Mouse (Mus musculus) urinary bladder, postnatal 10 days (tissue): ENCODE measurements around the gene Efhb.

ENCODE experiments used
- DNase-seq: peaks from one replicate; pipeline ENCODE4 v3.0.0; 2022; ENCODE audit warnings: low spot score

Efhb gene

DNA sequence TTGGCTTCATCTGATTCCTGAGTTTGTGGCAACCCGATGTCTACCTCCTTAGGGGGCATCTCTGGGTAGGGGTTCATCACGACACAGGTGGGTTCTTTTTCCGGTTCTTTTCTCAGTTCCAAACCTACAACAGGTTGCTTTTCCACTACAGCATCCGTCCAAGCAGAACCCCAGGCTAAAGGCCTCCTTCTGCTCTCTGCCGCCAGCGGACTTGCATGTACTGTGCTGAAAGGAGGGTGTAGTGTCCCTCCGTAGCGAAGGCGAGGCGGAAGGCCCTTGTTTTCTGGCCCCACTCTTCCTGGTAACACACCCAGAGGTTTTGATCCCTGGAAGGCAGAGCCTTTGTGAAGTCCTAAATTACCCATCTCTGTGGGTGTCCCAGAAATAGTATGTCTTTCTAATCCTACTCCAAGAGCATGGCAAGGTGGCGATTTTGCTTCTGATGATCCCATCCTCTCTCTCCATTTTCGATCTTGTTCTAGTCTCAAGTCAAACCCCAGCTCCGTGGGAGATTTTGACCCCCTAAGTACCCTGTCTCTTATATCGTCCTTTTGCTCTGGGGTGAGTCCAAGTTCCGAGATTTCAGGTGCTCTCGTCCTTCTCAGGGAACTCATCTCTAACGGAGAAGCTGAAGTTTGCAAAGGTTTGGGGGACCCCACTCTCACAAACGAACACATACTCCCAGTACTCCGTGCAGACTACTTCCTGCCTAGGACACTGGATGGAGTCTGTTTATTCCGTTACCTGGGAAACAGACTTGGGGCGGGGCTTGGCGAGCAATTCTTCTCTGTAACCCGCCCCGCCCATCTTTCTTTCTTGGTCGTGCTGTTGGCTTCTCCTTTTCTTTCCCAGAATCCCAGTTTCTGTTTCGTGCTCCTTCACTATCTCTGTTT is at the start of gene Efhb:
TSS of gene Efhb (minus strand) at position 719 of the 893 bp plus-strand sequence.
- peak; percentile 52 for DNase-seq

DNA sequence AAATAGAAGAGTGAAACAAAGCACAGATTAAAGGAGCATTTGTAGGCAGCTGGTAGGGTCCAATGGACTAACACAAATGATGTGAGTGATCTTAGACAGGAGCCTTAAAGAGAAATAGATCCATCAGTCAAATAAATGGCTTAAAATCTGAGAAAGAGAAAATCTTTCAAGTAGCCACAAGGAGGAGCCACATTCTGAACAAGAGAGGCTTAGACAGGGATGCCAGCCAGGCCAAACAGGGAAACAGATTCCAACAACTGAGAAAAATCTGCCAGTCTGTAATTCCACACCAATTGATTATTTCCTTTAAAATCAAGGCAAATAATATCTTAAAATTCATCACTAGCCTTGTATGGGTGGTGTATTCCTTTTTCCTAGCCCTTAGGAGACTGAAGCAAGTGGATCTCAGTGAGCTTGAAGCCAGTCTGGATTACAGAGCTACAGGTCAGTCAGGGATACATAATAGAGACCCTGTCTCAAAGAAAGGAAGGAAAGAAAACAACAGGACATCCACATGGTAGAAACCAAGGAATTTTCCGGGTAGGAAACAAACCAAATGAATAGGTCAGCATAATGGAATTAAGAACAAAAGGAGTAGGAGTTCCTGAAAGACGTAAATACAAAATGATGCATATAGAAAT is 49.3 kb upstream of the Efhb start:
- DNase-seq = no peak

DNA sequence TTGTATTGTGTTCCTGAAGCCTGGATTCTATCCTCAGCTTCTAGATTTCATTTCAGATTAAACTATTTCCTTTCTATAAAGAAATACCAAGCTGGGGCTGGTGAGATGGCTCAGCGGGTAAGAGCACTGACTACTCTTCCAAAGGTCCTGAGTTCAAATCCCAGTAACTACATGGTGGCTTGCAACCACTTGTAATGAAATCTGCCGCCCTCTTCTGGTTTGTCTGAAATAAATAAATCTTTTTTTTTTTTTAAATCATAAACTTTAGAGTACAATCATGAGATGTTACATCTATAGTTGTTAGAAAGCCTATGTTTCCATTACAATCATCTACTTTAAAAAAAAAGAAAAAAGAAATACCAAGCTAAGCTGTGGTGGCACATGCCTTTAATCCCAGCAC is 39.8 kb upstream of the Efhb start:
- DNase-seq = no peak

DNA sequence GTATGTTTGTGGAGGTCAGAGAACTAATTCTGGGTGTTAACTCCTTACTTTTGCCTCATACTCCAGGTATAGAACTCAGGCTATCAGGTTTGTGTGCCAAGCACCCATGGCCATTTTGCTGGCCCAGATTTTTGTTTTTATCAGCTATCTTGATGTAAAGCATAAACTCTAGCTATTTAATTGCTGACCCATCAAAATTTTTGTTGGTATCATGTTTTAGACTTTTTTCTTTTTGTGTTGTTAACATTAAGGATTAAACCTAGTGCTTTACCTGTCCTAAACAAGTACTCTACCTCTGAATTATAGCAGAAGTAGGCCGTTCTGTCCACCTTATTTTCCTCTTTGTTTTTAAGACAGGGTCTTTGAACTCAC is 25.9 kb upstream of the Efhb start:
- no peak for DNase-seq

DNA sequence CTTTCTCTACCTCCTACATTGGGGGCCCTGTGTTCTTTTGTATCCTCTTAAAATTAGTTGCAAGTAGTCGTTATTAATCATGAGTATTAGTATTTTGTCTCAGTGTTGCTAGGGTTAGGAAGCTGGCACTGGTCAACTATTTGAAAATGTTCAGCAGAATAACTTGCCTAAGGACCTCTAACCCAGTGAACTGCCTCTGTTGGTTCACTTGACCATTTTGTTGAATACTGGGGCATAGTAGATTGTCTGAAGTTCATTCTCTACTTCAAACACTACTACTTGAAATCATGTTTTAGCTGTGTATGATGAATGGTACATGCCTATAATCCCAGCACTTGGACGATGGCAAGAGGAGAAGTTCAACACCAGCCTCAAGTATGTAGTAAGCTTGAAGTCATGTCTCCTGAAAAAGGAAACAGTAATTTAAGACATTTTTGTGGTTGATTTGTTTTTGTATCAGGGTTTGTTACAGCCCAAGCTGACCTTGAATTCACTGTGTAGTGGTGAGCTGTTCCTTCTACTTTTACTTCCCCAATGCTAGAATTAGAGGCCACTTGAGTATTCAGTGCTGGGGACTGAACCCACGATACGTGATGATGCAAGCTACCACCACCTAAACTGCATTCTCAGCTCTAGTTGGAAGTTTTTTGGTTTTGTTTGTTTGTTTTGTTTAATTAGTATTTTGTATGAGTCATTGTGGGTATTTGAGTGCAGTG is 25.3 kb upstream of the Efhb start:
- no peak for DNase-seq

DNA sequence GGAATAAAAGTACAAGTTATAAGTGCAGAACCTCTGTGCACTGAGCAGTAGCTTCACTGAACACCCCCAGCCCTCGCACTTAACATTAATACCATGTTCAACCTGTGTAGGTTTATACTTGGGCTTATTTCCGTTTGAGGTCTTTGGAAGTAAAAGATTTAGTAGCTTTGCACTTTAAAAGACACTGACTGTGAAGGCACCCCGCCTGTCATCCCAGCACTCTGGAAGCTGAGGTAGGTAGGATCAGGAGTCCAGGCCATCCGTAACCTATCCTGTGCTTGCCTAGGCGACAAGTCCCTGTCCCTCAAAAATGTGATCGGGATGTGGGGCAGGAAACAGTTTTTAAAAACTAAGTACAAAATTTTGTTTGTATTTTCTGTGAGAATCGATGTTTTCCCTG is 17.3 kb upstream of the Efhb start:
- DNase-seq = no peak

DNA sequence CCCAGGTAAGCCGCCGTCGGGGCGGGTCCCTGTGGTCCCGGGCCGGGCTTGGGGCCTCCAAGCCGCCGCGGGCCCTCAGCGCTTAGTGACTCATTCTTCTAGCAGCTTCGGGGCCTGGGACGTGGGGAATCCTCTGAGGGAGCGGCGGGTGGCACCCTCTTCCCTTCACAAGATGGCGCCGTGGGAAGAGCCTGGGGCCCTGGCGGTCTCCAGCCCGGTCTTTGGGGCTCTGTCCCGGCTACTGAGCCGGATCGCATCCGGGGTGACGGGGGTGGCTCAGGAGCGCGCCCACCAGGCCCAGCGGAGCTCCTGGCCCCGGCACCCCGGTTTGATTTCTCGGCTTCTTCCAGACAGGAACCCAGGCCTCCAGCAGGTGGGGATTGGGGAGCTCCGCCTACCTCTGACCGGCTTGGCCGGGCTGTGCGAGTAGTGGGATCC is 16.5 kb upstream of the Efhb start:
- peak; percentile 20 for DNase-seq

DNA sequence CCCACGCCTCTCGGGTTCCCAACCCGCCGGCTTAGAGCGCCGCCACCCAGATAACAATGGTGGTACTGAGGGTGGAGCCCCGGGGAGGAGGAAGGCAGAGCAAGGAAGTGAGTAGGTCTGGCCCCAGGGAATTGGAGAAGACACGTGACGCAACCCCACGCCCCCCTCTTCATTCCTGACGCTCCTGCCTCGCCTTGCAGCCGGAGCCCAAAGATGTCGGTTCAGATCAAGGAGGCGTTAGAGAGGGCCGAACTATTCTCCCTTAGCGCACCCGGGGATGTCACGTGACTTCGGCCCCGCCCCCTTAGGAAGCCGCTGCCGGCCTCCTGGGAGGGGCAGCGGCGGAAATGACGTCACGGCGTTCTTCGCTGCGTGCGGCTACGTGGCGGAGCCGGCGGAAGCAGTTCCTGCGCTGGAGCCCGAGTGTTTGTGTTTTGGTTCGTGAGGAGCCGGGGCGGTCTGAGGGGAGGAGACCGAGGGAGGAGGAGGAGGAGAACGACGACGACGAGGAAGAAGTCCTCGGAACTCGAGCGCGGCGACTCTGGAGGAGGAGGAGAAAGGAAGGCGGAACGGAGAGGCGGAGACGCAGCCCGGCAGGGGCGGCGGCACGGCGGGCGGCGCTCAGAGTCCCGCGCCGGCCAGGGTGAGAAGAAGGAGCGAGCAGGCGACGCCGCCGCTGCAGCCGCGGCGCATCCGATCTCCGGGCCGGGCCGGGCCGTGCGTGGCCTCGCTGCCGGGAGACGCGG is 15.9 kb upstream of the Efhb start, which contains the start of gene Rab5a:
TSS of gene Rab5a (plus strand) at position 377 of the 746 bp plus-strand sequence.
- peak; percentile 99 for DNase-seq

DNA sequence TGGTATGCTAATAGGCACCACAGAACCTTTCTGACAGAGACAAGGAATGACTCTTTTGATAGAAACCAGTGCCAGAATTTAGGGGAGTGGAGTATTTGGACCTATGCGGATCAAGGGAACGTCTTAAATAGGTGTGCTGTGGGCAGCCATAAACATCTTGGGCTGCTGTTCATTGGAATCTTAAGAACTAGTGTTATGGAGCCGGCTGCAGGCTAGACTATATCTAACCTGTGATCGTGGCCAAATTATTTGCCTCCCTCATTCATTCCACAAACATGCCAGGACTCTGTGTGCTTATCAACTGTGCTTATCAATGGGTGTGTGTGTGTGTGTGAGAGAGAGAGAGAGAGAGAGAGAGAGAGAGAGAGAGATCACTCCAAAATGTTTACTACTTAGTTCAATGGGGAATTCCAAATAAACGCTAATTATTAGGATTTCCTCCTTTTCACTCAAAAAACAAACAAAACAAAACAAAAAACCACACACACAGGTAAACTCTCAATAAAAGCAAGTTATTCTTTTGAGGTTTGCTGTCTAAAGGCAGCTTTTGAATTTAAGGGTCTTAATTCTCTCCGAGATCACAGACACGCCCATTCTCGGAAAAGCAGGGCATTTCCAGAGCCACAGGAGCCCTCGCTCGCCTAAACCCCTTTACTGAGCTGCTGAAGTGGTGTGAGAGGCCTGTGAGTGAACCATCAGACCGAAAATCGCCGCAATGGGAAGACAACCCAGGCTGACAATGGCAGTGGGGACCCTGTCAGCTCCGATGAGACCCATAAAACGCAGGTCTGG is 15.1 kb upstream of the Efhb start:
- DNase-seq = no peak

DNA sequence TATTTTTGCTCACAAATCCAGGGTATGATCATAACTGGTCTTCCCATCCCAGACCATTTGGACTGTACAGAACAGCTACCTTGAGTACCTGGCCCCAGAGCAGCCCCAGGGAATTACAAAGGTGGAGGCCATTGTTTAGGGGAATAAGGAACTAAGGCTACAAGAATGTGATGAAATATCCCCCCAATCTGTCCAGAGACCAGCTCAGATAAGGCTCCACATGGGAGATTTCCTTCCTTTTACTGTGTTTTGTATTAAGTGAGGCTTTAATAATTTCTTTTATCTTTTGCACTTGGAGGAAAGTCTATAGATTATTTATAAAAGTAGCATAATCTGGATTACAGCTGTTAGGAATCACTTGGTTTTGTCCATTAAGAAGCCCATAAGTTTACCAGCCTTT is 5.6 kb upstream of the Efhb start:
- no peak for DNase-seq

DNA sequence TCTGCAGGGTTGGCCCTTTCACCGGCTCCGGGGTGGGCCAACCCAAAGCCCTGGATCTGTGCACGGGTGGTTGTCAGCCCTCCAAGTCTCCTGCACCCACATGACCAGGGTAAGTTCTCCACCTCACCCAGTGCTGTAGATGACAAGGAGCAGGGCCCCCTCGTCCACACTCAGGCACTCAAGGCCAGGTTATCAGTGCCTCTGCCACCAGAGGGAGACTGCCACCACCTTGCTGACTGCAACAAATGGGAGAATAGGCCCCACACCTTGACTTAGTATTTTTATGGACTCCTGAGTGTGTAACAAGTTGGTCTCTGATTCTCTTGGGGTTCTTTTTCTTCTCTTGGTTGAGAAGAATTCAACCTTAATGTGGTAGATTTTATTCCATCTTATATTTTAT is 2.4 kb upstream of the Efhb start:
- no peak for DNase-seq

DNA sequence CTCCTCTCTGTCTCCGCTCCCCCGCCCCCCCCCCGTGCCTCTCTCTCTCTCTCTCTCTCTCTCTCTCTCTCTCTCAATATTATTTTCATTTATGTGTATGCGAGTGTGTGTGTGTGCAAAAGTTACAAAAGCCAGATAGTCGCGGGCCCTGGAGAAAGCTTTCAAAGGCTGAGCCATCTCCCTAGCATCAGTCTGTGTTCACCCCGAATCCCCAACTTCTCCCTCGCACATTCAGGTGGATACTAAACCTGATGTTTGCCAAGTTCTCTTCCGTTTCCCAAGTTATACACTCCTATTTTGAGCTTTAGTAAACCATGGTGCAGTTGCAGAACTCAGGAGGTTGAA is 347 bp upstream of the Efhb start:
- no peak for DNase-seq

DNA sequence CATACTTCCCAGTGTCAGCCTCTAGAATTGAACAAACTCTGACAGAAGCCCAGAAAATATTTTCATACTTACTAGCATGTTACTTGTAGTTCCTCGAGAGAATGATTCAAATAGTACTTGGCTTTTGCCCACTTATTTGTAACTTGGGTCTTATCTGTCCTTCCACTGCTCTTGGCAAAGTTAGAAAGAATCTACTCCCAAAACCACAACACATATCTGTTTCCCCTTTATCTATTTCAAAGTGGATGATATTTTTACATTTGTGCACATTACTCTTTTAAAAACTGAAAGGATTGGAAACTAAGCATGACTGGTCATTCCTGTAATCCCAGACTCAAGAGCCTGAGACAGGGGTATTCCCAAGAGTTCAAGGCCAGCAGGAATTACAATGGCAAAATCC is 6.4 kb downstream of the Efhb start:
- no peak for DNase-seq

DNA sequence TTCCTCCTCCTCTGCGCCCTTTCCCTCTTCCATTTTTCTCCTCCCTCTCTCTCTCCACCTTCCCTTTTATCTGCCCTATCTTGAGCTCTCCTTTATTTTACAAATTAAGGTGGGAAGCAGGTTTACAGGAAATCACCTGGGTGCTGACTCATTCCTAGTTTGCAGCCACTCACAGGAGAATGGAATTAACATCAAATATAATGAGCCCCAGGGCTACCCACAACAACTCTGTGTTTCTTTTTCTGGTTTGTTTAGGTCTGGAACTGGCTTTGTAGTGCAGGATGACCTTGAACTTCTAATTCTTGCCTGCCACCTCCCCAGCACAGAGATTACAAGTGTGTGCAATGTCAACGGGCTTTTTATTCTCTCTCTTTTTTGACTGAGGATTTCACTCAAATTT is 7.0 kb downstream of the Efhb start:
- DNase-seq = no peak

DNA sequence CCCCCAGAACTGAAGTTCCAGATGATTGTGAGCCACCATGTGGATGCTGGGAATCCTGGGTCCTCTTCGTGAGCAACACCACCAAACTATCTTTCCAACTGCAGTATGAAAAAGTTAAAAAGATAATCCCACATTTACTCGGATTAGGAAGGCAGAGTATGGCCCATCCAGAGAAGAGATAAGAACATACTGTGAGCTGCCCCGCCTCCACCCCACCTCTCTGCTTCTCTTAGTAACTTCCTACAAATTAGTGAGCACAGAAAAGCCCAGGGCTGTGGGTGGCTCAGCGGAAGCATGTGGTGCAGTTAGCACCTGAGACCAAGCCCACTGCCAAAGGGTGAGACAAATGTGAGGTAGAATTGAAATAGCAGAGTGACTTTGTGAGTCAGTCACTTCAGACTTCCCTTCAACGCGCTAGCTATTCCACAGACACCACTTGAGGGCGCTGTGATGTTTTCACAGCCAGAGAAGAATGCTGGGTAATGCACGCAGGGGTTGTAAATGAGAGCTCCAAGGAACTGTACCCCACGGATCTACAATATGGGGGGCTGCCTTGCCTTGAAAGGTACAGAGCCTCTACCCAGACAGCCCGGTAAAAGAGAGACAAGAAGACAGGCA is 60.3 kb downstream of the Efhb start:
- no peak for DNase-seq

DNA sequence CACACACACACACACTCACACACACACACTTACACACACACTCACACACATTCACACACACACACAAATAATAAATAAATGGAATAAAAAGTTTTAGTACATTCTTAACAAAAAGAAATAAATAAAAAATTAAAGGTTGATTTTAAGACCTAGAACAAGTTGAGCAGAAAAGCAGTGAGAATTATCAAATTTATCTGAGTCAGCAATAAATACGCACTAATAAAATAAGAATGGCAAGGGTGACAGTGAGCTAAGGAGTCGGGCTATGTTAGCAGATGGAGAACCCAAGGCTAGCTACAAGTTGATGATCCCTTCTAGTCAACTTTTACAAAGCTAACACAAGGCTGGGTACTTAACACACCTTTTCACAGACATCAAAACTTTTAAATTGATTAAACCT is 69.9 kb downstream of the Efhb start:
- DNase-seq = no peak

DNA sequence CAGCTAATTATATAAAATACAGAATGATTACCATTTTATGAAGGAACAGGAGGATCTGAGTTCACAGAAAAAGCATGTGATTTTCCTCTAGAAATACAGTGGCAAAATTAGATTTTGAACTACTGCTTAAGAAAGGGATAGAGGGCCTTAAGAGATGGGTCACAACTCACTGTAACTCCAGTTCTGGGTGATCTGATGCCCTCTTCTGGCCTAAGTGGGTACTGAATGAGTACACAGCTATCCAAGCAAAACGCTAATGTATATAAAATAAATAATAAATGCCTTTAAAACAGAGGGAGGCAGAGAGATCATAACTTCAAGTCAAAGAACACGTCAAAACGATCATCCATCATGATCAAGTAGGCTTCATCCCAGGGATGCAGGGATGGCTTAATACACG is 73.6 kb downstream of the Efhb start:
- no peak for DNase-seq

DNA sequence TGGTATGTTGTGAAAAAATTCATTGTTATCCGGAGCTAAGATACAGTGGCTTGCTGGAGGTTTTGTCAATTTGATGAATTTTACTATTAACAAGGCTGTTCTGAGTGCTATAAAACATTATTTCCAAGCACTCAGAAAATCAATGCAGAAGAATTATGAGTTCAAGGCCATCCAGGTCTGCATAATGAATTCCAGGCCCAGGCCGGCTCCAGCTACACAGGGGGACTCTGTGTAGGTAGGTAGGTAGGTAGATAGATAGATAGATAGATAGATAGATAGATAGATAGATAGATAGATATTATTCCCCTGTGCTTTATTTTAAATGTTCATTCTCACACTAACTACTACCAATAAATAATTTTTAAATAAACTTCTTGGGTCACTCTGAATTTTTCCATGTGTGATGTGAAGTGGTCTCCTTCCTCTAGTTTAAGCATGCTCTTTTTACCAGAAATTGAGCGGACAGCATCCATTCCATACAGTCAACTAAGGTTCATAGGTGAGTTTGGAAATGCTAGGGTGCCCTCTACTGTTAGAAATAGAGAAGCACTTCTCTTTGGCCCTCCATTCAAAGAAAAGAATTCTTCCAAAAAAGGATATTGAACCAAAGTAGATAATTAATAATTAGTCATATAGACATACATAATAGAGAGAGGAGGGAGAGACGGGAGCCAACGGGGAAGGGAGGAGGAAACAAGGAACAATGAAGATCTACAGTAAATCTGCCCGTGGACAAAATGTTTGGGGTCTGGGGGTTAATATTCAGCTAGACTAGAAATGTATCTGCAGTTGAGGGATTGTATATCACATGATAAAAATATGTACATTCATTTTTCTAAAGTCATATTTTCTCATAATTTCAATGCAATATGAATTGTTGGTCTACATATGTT is 75.3 kb downstream of the Efhb start:
- DNase-seq = no peak

DNA sequence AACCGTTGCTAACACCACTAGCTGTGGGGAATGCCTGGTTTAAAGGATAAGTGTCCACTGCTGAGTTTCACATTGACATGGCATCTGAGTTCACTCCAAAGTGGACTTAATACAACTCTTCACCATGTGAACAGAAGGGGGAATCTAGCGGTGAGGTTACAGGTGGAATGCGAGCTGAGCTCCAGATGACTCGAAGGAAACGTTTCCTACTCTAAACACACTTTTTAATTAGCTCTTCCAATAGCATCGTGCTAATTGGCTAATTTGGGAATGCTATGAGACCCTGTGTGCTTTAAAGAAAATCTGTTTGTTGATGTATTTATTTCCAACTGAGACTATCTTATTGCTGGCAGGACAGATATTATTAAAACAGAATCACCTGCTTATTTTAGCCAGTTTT is 76.3 kb downstream of the Efhb start:
- DNase-seq = no peak

DNA sequence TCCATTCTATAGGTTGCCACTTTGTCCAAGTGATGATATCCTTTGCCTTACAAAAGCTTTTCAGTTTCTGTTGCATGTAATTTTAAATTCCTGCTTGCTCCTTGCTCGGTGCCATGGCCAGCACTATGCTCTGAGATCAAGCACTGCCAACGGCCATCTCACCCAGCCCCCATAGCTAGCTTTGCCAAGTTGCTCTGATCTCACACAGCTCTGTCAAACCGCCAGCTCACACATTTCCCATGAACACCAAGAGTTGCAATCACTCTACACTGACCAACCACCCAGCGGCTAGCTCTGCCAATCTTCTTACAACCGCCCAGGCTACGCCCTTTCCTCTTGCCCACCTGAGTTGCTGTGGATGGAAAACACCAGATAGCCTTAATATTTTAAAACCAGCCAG is 99.0 kb downstream of the Efhb start:
- no peak for DNase-seq
